Mouse (Mus musculus) embryonic facial prominence, embryonic 15.5 days (tissue): ENCODE data around the gene Gm5741. TPM values are rescaled to one million over a fixed set of nuclear protein-coding genes. Genes with fewer than 3 reads are reported as not detected.
A peak's percentile ranks its signal among the peaks of the same experiment; 100 is the strongest.

ENCODE experiments used
- ATAC-seq: fragments of 200-750 bp; cut with Nextera tagmentation; 2 replicates; pipeline ENCODE4 v1.8.0; 2017; ENCODE audit warnings: low read depth, moderate TSS enrichment; ENCODE audit not compliant: insufficient number of reproducible peaks, low FRiP score, low TSS enrichment
- H3K27ac ChIP-seq: fragments of 300-500 bp; sonication (generic); replicated peaks from 2 replicates; pipeline ENCODE4 v1.5.1; 2015; ENCODE audit warnings: mild to moderate bottlenecking, inconsistent platforms
- H3K27me3 ChIP-seq: fragments of 300-500 bp; sonication (generic); 2 replicates; pipeline ENCODE4 v1.6.1; 2015; ENCODE audit warnings: inconsistent platforms
- H3K36me3 ChIP-seq: fragments of 300-500 bp; sonication (generic); 2 replicates; pipeline ENCODE4 v1.6.1; 2015; ENCODE audit warnings: mild to moderate bottlenecking, inconsistent platforms
- H3K4me1 ChIP-seq: fragments of 300-500 bp; sonication (generic); 2 replicates; pipeline ENCODE4 v1.6.1; 2015; ENCODE audit warnings: inconsistent platforms
- H3K4me2 ChIP-seq: fragments of 300-500 bp; sonication (generic); replicated peaks from 2 replicates; pipeline ENCODE4 v1.6.1; 2015; ENCODE audit warnings: mild to moderate bottlenecking, inconsistent platforms
- H3K4me3 ChIP-seq: fragments of 300-500 bp; sonication (generic); replicated peaks from 2 replicates; pipeline ENCODE4 v1.5.1; 2015; ENCODE audit warnings: mild to moderate bottlenecking, inconsistent platforms
- H3K9ac ChIP-seq: fragments of 300-500 bp; sonication (generic); 2 replicates; pipeline ENCODE4 v1.6.1; 2015; ENCODE audit warnings: inconsistent platforms
- H3K9me3 ChIP-seq: fragments of 300-500 bp; sonication (generic); replicated peaks from 2 replicates; pipeline ENCODE4 v1.6.1; 2016; ENCODE audit warnings: inconsistent platforms
- WGBS: fragments of 180-500 bp; shearing (Covaris S2); methylation state at CpG from one replicate; pipeline ENCODE4 v1.1.7; 2015; 5-methylcytosine and 5-hydroxymethylcytosine counted together
- polyA plus RNA-seq: library from polyadenylated mRNA; unstranded; fragments of >200 nt; fragmentation: Nextera tagmentation; extraction: Ambion mirVana; gene quantifications from 2 replicates; pipeline ENCODE4 v1.2.1, GENCODE M21; 2015

The Gm5741 gene
- polyA plus RNA-seq, 1 experiment from 2014 or later = 0.65 TPM

DNA sequence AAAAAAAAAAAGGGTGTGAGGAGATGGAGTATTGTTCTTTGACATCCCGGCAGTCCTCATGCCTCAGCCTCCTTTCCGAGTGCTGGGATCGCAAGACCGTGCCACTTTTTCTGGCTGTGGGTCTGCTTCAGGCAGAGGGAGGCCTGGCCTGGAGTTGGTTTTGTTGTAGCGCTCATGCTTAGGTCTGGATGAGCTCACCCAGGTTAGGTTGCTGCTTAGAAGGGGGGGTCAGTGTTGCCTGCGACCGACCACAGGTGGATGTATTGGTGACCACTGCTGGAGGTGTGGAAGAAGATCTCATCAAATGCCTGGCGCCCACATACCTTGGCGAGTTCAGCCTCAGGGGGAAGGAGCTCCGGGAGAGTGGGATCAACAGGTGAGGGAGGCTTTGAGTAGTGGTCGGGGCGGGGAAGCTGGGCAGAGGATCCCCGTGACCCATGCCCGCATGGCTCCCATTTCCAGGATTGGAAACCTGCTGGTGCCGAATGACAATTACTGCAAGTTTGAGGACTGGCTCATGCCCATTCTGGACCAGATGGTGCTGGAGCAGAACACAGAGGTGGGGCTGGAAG, 5.3 kb upstream of the Gm5741 start:
- H3K27ac ChIP-seq = no peak overlapping the region
- H3K36me3 ChIP-seq = peaks cover 36% of the 10 kb centered on the region
- H3K9me3 ChIP-seq = no peaks in the 10 kb centered on the region
- ATAC-seq = no peak
- no peaks in the 10 kb centered on the region for H3K27me3 ChIP-seq
- H3K4me1 ChIP-seq = peaks cover 10% of the 10 kb centered on the region; the same call in 1 of the 2 replicates
- H3K4me2 ChIP-seq = no peak overlapping the region
- WGBS = 93% methylated on average over 15 of the region's 15 CpGs
- no peak overlapping the region for H3K4me3 ChIP-seq
- H3K9ac ChIP-seq = no peak overlapping the region

DNA sequence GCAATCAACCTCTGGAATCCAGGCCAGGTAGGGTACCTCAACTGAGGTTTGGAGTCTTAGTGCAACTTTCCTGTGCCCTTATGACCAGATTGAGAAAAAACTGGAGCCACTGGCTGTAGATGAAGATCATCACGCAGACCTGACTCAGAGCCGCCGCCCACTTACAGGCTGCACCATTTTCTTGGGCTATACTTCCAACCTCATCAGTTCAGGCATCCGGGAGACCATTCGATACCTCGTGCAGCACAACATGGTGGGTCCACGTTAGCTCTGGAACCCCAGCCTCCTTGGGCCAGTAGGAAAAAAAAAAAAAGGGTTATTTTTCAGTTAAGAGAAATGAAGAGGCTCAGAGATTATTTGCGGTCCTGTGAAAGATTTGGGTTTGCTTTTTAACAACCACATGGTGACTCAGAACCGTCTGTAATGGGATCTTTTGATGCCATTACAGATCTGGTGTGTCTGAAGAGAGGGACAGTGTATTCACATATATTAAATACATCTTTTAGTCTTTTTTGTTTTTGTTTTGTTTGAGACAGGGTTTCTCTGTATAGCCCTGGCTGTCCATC, 4.7 kb upstream of the Gm5741 start:
- peaks cover 43% of the 10 kb centered on the region for H3K36me3 ChIP-seq
- ATAC-seq = no peak
- no peaks in the 10 kb centered on the region for H3K9me3 ChIP-seq
- no peaks in the 10 kb centered on the region for H3K27me3 ChIP-seq
- peaks cover 10% of the 10 kb centered on the region; the same call in 1 of the 2 replicates for H3K4me1 ChIP-seq
- peak overlapping the region; percentile 91 for H3K9ac ChIP-seq
- H3K4me3 ChIP-seq = peak overlapping the region; percentile 98
- 30% methylated on average over 9 of the region's 9 CpGs for WGBS
- H3K27ac ChIP-seq = peak overlapping the region; percentile 97
- peak overlapping the region; percentile 80 for H3K4me2 ChIP-seq

DNA sequence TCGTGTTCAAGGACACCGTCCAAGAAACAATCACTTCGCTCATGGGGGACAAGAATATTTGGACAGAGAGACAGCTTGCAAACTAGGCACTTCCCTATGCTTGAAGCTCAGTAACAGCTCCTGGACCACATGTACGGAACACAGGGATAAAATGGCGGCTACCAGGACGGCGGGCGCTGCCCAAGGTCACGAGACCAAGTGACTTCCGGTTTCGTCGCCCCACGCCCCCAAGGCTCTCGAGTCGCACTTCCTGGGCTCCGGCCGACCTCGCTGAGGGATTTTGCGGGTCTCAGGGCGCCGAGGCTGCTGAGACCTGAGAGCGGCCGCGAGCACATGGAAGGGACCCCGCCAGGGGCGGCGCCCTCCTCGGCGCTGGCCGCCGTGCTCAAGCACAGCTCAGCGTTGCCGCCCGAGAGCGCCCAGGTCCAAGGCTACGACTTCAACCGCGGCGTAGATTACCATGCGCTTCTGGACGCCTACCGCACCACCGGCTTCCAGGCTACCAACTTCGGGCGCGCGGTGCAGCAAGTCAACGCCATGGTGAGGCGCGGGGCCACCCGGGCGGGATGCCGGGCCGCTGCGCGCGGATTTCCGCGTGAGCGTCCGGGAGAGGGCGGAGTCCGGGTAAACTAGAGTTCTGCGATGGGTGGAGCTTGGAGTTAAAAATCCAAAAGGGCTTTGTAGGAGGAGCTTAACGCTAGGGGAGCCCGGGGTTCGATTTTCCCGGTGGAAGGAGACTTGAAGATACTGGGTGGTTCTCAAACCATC, 3.9 kb upstream of the Gm5741 start, which contains the start of gene Dhps:
Gene Dhps (plus strand): TSS at position 244 of the 768 bp plus-strand sequence.
- Histone ChIP-seq H3K9ac (peak within 1 kb of the TSS; percentile 91), H3K4me2 (peak within 1 kb of the TSS; percentile 80), H3K36me3 (peaks cover 46% of the 10 kb centered on the region), H3K27ac (peak within 1 kb of the TSS; percentile 97), H3K4me1 (peaks cover 10% of the 10 kb centered on the region; the same call in 1 of the 2 replicates), H3K27me3 (no peaks in the 10 kb centered on the region), H3K4me3 (peak within 1 kb of the TSS; percentile 98), H3K9me3 (no peaks in the 10 kb centered on the region)
- ATAC-seq = peak; percentile 87
- under 1% methylated on average over 68 of the region's 68 CpGs for WGBS

DNA sequence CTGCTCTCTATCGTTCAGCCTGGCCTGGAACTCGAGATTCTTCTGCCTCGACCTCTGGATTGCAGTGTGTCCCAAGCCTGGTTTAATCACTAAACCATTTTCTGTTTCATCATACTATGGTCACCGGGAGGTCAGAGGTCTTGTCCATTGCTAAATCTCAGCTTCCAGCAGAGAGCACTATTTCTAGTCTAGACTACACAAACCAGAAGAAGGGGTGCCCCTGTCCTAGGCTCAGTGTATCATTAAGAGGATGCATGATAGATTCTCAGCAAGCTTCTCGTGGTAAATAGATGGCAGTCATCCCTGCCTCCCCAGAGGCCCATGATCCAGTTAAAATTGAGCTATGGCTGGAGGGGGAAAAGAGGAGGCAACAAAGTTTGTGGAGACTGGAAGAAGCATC, 3.3 kb upstream of the Gm5741 start:
- peak overlapping the region; percentile 98 for H3K4me3 ChIP-seq
- H3K9ac ChIP-seq = no peak overlapping the region
- peak overlapping the region; percentile 97; the same call in 1 of the 2 replicates for H3K27ac ChIP-seq
- WGBS = 75% methylated on average over 5 of the region's 5 CpGs
- no peak for ATAC-seq
- peaks cover 44% of the 10 kb centered on the region for H3K36me3 ChIP-seq
- H3K4me2 ChIP-seq = peak overlapping the region; percentile 80
- no peaks in the 10 kb centered on the region for H3K9me3 ChIP-seq
- H3K27me3 ChIP-seq = no peaks in the 10 kb centered on the region
- H3K4me1 ChIP-seq = peaks cover 10% of the 10 kb centered on the region; the same call in 1 of the 2 replicates

DNA sequence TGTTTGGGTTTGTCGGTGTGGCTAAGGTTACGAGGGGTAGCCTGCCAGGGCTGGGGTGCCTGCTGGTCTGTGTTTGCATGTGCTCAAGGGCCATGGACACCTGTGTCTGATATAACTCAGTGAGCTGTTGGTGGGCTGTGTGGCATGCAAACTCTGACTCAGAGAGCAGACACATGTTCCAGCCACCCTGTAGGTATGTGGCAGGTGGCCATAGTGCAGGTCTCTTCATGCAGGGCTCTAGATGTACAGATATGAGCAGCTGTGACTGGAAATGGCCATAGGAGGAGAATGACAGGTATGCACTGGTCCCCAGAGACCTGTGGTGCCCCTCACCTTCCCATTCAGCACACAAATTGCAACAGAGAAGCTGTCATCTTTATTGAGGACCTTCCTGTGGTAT, 627 bp downstream of the Gm5741 start:
- H3K4me1 ChIP-seq = peaks cover under 1% of the 10 kb centered on the region; the same call in 1 of the 2 replicates
- H3K27me3 ChIP-seq = no peaks in the 10 kb centered on the region
- no peak overlapping the region for H3K4me2 ChIP-seq
- H3K9ac ChIP-seq = no peak overlapping the region
- H3K9me3 ChIP-seq = no peaks in the 10 kb centered on the region
- no peak overlapping the region for H3K4me3 ChIP-seq
- H3K27ac ChIP-seq = no peak overlapping the region
- 82% methylated on average over 2 of the region's 2 CpGs for WGBS
- peaks cover 35% of the 10 kb centered on the region for H3K36me3 ChIP-seq
- ATAC-seq = no peak

DNA sequence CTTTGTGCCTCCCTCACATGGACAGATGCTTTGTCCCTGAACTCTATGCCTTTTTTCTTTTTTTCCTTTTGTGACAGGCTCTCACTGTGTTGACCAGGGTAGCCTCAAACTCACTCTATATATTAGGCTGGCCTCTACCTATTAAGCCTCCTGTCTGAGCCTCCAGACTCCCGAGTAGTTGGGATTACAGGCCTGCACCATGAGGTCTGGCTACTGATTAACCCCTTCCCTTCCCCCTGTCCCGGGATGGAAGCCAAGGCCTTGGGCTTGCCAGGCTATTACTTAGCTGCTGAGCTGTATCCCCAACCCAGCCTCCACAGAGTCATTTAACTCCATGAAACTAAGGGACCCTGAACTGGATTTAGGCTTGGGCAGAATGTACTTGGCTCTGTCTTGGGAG, 2.6 kb downstream of the Gm5741 start:
- Histone ChIP-seq H3K4me2 (no peak overlapping the region), H3K9me3 (no peaks in the 10 kb centered on the region), H3K36me3 (peaks cover 35% of the 10 kb centered on the region), H3K27ac (no peak overlapping the region), H3K9ac (no peak overlapping the region), H3K4me3 (no peak overlapping the region), H3K27me3 (no peaks in the 10 kb centered on the region), H3K4me1 (peaks cover 18% of the 10 kb centered on the region)
- WGBS = 39% methylated on average over 2 of the region's 2 CpGs
- no peak for ATAC-seq

DNA sequence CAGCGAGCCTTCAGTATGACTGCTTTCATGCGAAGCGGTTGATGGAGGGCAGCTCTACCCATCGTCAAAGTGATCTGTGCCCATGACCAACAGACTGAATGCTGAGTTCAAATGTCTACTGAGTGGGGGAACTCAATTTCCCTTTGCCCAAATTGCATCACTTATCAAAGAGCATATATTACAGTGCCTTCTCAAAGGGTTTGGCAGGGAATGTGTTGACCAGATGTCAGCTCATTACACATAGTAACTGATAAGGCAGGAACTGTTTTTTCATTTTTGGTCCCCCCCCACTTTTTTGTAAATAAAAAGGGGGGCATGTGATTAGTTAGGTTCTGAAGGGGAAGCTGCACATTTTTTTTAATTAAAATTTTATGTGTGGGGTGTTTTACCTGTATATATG, 5.2 kb downstream of the Gm5741 start:
- 94% methylated on average over 4 of the region's 4 CpGs for WGBS
- H3K4me1 ChIP-seq = peaks cover 19% of the 10 kb centered on the region
- H3K4me2 ChIP-seq = no peak overlapping the region
- no peak overlapping the region for H3K9ac ChIP-seq
- H3K27me3 ChIP-seq = no peaks in the 10 kb centered on the region
- H3K4me3 ChIP-seq = no peak overlapping the region
- H3K27ac ChIP-seq = no peak overlapping the region
- no peak for ATAC-seq
- H3K36me3 ChIP-seq = peaks cover 30% of the 10 kb centered on the region; the same call in 1 of the 2 replicates
- H3K9me3 ChIP-seq = no peaks in the 10 kb centered on the region

DNA sequence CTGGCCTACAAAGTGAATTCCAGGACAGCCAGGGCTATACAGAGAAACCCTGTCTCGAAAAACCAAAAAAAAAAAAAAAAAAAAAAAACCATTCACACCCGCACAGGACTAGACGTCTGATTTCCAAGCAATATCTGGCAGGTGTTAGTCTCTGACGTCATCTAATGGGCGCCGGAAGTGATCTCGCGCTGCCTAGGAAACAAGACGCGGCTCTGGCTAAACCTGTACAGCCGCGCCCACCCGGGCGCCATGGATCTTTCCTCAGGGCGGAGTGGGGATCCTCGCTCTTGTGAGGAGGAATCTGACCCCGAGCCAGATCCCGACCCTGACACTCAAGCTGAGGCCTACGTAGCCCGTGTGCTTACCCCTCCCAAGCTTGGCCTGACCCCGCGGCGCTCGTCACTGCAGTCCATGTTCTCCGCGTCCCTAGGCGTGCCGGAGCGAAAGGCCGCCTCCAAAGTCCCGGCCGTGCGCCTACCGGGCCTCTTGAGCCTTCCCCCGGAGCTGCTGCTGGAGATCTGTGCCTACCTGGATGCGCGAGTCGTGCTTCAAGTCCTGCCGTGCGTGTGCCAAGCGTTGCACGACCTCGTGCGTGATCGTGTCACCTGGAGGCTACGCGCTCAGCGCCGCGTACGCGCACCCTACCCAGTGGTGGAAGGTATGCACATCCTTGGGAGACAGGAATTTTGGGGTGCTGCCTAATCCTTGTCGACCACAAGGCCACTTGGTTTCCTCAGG, 7.7 kb downstream of the Gm5741 start, which contains the start of gene Fbxw9:
Gene Fbxw9 (plus strand): TSS at position 177 of the 738 bp plus-strand sequence.
- H3K4me1 ChIP-seq = peaks cover 19% of the 10 kb centered on the region
- H3K9me3 ChIP-seq = no peaks in the 10 kb centered on the region
- peak within 1 kb of the TSS; percentile 87 for H3K4me3 ChIP-seq
- peak within 1 kb of the TSS; percentile 92 for H3K4me2 ChIP-seq
- H3K27ac ChIP-seq = peak within 1 kb of the TSS; percentile 60; the same call in 1 of the 2 replicates
- under 1% methylated on average over 53 of the region's 53 CpGs for WGBS
- H3K27me3 ChIP-seq = no peaks in the 10 kb centered on the region
- H3K36me3 ChIP-seq = peaks cover 33% of the 10 kb centered on the region
- H3K9ac ChIP-seq = peak within 1 kb of the TSS; percentile 69
- peak; percentile 84 for ATAC-seq

DNA sequence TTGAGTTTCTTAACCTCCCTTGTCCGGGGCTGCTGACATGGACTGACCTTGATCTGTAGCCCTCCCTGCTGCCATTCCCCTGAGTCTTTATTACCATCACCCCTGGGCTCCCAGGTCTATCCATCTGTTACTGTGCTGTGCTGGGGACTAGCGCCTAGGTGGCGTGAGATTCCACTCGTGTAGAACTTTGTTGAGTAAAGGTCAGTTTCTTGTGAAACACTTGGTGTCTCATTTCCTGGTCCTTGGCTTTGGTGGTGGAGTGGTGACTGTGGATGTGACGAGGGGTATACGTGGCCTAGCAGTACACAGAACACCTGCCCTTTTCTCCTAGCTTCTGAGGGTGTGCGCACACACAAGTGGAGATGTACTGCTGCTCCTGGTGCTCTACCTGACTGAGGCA, 10.4 kb downstream of the Gm5741 start:
- 81% methylated on average over 7 of the region's 7 CpGs for WGBS
- ATAC-seq = no peak
- H3K4me3 ChIP-seq = no peak overlapping the region
- no peaks in the 10 kb centered on the region for H3K27me3 ChIP-seq
- H3K36me3 ChIP-seq = peaks cover 48% of the 10 kb centered on the region
- no peak overlapping the region for H3K27ac ChIP-seq
- H3K9me3 ChIP-seq = no peaks in the 10 kb centered on the region
- H3K4me2 ChIP-seq = no peak overlapping the region
- peaks cover 19% of the 10 kb centered on the region for H3K4me1 ChIP-seq
- H3K9ac ChIP-seq = no peak overlapping the region

DNA sequence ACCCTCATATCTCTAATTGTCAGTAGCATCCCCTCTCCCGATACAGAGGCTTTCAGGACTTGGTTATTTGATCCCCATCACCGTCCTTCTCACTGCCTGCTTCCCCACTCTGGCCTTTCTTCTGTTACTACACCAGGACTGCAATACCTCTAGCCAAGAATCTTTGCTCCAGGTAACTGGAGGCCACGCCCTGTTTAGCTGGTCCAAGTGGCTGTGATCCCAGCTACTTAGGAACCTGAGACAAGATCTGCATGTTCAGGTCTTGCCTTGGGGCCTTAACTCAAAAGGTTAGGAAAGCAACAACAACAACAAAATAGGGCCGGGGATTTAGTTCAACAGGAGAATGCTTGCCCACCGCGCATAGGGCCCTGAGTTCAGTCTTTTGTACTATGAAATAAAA, 24.2 kb downstream of the Gm5741 start:
- no peak overlapping the region for H3K4me2 ChIP-seq
- H3K4me3 ChIP-seq = no peak overlapping the region
- H3K27me3 ChIP-seq = no peaks in the 10 kb centered on the region
- H3K9ac ChIP-seq = no peak overlapping the region
- no peak overlapping the region for H3K27ac ChIP-seq
- peaks cover 10% of the 10 kb centered on the region for H3K4me1 ChIP-seq
- WGBS = 79% methylated on average over 6 of the region's 6 CpGs
- H3K36me3 ChIP-seq = peaks cover 78% of the 10 kb centered on the region
- ATAC-seq = no peak
- H3K9me3 ChIP-seq = no peaks in the 10 kb centered on the region
